ENCODE assay signal across 8 mouse cellular contexts in the genomic region with DNA sequence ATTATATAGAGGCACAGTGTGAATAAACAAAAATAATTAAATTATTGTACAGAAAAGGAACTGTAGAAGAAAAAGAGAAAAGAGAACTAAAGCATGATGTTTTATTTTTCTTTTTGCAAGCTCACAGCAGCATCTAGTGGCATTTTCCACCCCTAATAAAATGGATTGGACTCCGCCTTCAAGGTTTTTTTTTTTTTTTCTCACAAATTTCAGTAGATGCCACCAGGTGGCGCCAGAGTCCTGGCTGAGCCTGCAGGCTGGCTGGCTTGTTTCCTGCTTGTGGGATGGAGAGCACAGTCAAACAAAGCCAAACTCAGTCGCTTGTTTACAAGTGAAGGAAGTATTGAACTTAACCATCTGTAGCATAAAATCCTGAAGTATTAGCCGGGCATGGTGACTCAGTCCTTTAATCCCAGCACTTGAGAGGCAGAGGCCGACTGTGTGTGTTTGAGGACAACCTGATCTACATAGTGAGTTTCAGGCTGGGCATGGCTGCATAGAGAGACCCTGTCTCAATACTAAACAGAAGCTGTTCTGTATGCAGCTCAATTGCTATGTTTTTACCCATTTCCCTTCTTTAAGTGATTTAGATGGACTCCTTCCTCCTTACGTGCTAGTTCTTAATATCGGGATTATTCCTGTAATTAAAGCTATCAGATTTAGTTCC.
DNase-seq lines count a peak whose midpoint lies in the region; ATAC-seq and TF ChIP-seq lines count a peak whose summit lies in the region.

No protein-coding gene starts in this region.

- TF ChIP-seq CTCF in small intestine, adult 2 months (IDR thresholded peaks at IDR 0.05; ENCODE audit: extremely low read depth, insufficient read length, insufficient replicate concordance, low read depth, low read length): peak; percentile 97

- H3K4me2 ChIP-seq in midbrain, embryonic 13.5 days (replicated peaks): no peak overlapping the region

- ATAC-seq in inflammation-experienced regulatory T-cells, adult 6 months: peak; percentile 87
- ATAC-seq in midbrain, embryonic 13.5 days: peak; percentile 92

- no peak overlapping the region for H3K9ac ChIP-seq in midbrain, embryonic 13.5 days (replicated peaks)

- no peak for TF ChIP-seq POLR2A in small intestine, adult 2 months (IDR thresholded peaks at IDR 0.05; ENCODE audit: low read depth, low read length)

- H3K4me1 ChIP-seq in midbrain, embryonic 13.5 days (replicated peaks): no peaks in the 10 kb centered on the region
- H3K4me1 ChIP-seq in small intestine, adult 2 months (ENCODE audit: control insufficient read depth, insufficient read depth, insufficient read length, low read length): no peaks in the 10 kb centered on the region

- H3K4me3 ChIP-seq in midbrain, embryonic 13.5 days (replicated peaks): no peak overlapping the region
- no peak overlapping the region for H3K4me3 ChIP-seq in small intestine, adult 2 months (ENCODE audit: low read depth, low read length)

- H3K36me3 ChIP-seq in midbrain, embryonic 13.5 days: no peaks in the 10 kb centered on the region
- no peaks in the 10 kb centered on the region for H3K36me3 ChIP-seq in small intestine, adult 2 months (ENCODE audit: control insufficient read depth, insufficient read depth, low read length)

- H3K27me3 ChIP-seq in midbrain, embryonic 13.5 days: no peaks in the 10 kb centered on the region
- no peaks in the 10 kb centered on the region for H3K27me3 ChIP-seq in small intestine, adult 2 months (ENCODE audit: control insufficient read depth, insufficient read depth, low read length)

- intact Hi-C loops in left cerebral cortex, postnatal 14 days (cut with DNase I): loop anchor here (2.0 to 10.0 kb wide), 5 partner anchors 41 to 1333 kb away; no protein-coding TSS in a partner anchor

- no peak overlapping the region for H3K27ac ChIP-seq in midbrain, embryonic 13.5 days
- no peak overlapping the region for H3K27ac ChIP-seq in small intestine, adult 2 months (ENCODE audit: insufficient read depth, low read depth, low read length)

- peak; percentile 15 to 66 for DNase-seq in spleen, adult 18-20 months
- no peak for DNase-seq in spleen, adult 12 weeks (ENCODE audit: low spot score)
- DNase-seq in embryo, embryonic 10.5 days (ENCODE audit: low spot score): peak; percentile 88
- DNase-seq in gastrocnemius, postnatal 25 days: peak; percentile 71
- peak; percentile 88 to 89 for DNase-seq in left cerebral cortex, postnatal 14 days (ENCODE audit: low spot score in 2 of 2)

- H3K9me3 ChIP-seq in midbrain, embryonic 13.5 days: no peaks in the 10 kb centered on the region

- WGBS in midbrain, embryonic 13.5 days: 23% methylated on average over 7 of the region's 7 CpGs
- 24% methylated on average over 7 of the region's 7 CpGs for WGBS in small intestine, adult 2 months
